Mouse (Mus musculus): ENCODE data around the gene Prl2b1. TPM values are rescaled to one million over a fixed set of nuclear protein-coding genes. Genes with fewer than 3 reads are reported as not detected.

Prl2b1 gene
- not detected for total RNA-seq (2021)
- long read RNA-seq, experiment 1: 0 reads
- long read RNA-seq, experiment 2: 0 reads

DNA sequence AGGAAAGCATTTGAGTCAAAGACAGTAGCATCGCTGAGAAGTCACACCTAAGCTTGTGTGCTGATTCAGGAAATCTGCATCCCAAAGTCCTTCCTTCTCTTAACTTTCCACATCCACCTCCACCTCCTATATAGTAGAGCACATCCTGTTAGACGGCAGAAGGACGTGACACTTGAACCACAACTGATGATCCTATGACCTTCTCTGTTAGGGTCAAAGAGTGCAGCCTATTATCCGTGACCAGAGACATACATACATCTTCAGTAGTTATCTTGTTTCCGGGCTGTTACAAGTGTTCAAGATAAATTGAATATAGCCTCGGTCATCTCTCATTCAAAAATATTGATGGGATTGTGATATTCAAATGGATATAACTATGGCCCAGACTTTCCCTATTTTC lies at the start of gene Prl2b1:
Gene Prl2b1, minus strand, starts transcription at position 101 of the 400 bp plus-strand sequence.
- no peak for DNase-seq (ENCODE audit: low spot score in 2 of 2)

DNA sequence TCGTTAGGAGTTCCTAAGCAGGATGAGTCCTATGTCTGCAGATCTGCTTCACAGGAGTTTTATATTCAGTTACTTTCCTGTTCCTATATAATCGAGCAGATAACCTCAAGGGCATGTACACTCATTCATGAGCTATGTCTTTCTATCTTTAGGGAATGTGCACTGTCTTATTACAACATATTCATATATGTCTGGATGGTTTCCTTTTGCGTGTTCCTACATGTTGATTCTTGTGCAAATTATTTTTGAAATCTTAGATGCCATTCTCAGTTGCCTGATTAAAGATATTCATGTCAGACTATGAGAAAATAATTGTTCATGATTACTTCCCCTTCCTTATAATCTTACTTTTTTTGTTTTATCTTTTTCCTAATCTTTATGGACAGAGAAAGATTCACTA lies 47.9 kb upstream of the Prl2b1 start, which contains the start of gene Prl8a6:
Gene Prl8a6, minus strand, starts transcription at position 101 of the 400 bp plus-strand sequence.
- no peak for DNase-seq (ENCODE audit: low spot score in 2 of 2)

DNA sequence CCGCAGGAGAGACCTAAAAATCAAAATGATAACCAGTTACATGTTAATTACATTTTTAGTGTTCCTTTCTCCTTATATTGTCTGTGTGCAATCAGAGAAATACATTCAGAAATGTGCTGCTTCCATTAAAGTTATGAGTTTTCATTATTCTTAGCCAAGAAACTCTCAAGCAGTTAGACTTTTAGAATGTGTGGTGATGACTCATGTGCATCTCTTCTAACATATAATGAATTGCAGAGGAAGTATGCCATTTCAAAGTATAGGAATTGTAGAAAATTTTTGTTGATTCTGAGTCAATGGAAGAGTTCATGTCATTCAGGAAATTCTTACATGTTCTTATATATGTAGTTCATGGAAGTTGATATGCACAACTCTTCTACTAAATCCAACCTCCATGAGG lies 42.5 kb upstream of the Prl2b1 start:
- DNase-seq (ENCODE audit: low spot score in 2 of 2): no peak

DNA sequence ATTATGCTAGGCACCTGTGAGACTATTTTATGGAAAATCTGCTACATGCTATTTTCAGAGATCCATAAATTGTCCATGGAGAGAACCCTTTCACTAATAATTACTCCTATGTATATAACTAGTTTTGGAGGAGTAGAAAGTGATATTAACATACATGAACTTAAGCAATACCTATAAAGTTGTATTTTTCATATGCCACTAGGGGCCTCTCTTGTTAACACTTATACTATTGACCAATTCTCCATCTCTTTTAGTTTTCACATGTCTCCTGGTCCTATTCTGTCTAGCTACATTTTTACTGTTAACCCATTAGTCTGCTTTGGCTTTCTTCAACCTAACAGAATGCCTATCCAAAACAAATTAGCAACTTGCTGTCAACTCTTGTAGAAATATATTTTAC lies 23.0 kb upstream of the Prl2b1 start:
- no peak for DNase-seq (ENCODE audit: low spot score in 2 of 2)

DNA sequence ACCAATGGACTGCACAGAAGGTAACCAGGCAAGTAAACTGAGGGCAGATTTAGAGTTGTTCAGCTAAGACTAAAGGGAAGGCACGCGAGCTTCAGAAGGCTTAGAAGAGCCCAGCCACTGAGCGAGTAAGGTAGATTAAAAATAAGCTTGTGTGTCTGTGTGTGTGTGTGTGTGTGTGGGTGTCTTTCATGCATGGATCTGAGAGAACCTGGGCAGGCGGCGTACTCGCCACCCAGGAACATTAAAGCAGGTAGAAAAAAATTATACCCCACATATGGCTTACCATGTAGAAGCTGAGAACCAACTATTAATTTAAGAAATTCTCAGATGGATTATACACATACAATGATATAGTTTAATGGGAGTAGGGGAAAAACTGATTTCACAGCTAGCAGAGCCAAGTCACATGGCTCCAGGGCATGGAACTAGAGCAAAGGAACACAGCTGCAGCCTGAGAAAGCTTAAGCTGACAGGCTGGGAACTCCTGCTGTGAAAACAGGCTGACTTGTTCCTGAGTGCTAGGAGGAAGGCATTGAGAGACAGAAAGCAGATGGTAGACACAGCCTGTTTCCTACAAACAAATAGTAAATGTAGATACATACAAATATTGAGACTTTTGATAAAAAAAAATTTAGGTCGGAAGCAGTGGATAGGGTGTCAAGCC lies 8.5 kb upstream of the Prl2b1 start:
- DNase-seq (ENCODE audit: low spot score in 2 of 2): no peak

DNA sequence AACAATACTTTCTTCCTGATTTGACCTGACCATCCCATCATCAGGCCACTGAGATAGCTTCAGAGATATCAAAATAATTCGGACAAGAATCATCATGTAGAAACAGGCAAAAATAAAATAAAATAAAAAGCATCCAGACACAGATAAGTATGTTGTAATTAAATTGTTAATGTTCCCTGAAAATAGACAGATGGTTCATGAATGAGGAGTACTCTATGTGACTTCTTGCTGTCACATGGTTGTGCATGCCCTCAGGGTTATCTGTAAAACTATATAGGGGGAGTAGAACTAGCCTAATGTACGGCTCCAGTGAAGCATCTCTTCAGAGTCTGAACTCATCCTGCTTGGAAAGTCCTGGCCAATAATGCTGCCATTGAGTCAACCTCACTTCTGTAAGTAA lies 45.3 kb downstream of the Prl2b1 start, which contains the start of gene Prl8a2:
Gene Prl8a2, plus strand, starts transcription at position 301 of the 400 bp plus-strand sequence.
- no peak for DNase-seq (ENCODE audit: low spot score in 2 of 2)

DNA sequence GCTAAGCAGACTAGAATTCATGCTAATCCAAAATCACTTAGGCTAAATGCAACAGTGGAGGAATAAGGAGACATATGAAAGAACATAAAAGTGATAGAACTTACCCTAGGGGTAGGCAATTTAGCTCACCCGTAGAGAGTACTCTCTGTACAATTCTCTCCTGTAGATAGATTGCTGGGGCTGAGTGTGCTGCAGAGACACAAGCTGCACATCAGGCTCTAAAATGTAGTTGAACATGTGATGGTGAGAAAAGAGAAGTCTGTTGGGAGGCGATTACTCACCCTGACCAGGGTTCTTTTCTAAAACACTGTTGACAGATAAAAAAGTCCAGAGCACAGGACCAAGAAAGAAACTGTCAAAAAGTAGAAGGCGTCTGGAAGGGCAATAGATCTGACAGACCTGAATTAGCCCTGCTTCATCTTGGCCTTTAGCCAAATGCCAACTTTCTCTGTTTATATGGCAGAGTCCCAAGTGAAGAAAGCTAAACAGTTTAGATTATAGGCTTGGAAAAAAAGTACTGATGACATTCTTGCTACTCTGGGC lies 47.8 kb downstream of the Prl2b1 start:
- no peak for DNase-seq (ENCODE audit: low spot score in 2 of 2)

DNA sequence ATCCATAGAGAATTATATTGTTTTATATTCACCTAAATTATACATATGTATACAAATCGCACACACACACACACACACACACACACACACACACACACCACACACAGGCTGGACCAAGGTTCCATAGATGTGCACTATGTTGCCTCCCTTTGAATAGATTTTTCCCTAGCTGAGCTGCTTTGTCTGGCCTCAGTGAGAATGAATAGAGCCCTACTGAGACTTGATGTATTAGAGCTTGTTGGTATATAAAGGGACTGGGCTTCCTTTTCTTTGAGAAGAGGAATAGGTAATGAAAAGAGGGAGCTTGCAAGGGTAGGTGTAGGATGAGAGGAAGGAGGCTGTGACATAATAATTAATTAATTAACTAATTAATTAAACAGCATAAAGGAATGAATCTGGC lies 55.7 kb downstream of the Prl2b1 start:
- no peak for DNase-seq (ENCODE audit: low spot score in 2 of 2)

Other genes with a start within 250 kb of the Prl2b1 start
- gene Prl3d3, start 234.1 kb downstream of the Prl2b1 start, total RNA-seq (2021): not detected
- gene Prl3c1, start 194.2 kb downstream of the Prl2b1 start, total RNA-seq (2021): not detected
- not detected for gene Prl3b1, start 149.0 kb downstream of the Prl2b1 start, total RNA-seq (2021)
- not detected for gene Prl3a1, start 131.4 kb downstream of the Prl2b1 start, total RNA-seq (2021)
- not detected for gene Prl6a1, start 78.2 kb downstream of the Prl2b1 start, total RNA-seq (2021)
- not detected for gene Prl8a2, start 45.2 kb downstream of the Prl2b1 start, total RNA-seq (2021)
- not detected for gene Prl8a6, start 47.8 kb upstream of the Prl2b1 start, total RNA-seq (2021)
- not detected for gene Prl8a8, start 122.4 kb upstream of the Prl2b1 start, total RNA-seq (2021)
- not detected for gene Prl8a9, start 173.8 kb upstream of the Prl2b1 start, total RNA-seq (2021)
- gene Prl8a1, start 191.3 kb upstream of the Prl2b1 start, total RNA-seq (2021): not detected
- gene Prl7b1, start 219.7 kb upstream of the Prl2b1 start, total RNA-seq (2021): not detected

Measured in left cerebral cortex, adult 18-20 months (tissue).